Mouse (Mus musculus) intestine, postnatal 0 days (tissue): ENCODE measurements at regions not wholly inside any gene's neighbourhood (a gene's known extent, or its start where the extent isn't known, plus 50 kb on each side); places are given as distances from the start of the nearest gene placed in this dataset.

Source experiments
- ATAC-seq: fragments of 200-750 bp; cut with Nextera tagmentation; 2 replicates; pipeline ENCODE4 v1.8.0; 2017; ENCODE audit warnings: mild to moderate bottlenecking, moderate TSS enrichment, moderate library complexity
- H3K27ac ChIP-seq: fragments of 300-500 bp; sonication (generic); 2 replicates; pipeline ENCODE4 v1.5.1; 2014; ENCODE audit warnings: mild to moderate bottlenecking, low read depth, low read length, moderate library complexity
- H3K27me3 ChIP-seq: fragments of 300-500 bp; sonication (generic); replicated peaks from 2 replicates; pipeline ENCODE4 v1.6.1; 2014; ENCODE audit warnings: low read length, mixed read lengths; ENCODE audit not compliant: control insufficient read depth, insufficient read depth
- H3K36me3 ChIP-seq: fragments of 300-500 bp; sonication (generic); 2 replicates; pipeline ENCODE4 v1.6.1; 2014; ENCODE audit warnings: mild to moderate bottlenecking, moderate library complexity; ENCODE audit not compliant: control insufficient read depth, insufficient read depth
- H3K4me1 ChIP-seq: fragments of 300-500 bp; sonication (generic); replicated peaks from 2 replicates; pipeline ENCODE4 v1.6.1; 2014; ENCODE audit warnings: antibody characterized with exemption, low read length, mixed read lengths; ENCODE audit not compliant: control insufficient read depth, insufficient read depth
- H3K4me2 ChIP-seq: fragments of 300-500 bp; sonication (generic); replicated peaks from 2 replicates; pipeline ENCODE4 v1.6.1; 2014; ENCODE audit warnings: low read depth, mild to moderate bottlenecking, moderate library complexity
- H3K4me3 ChIP-seq: fragments of 300-500 bp; sonication (generic); 2 replicates; pipeline ENCODE4 v1.5.1; 2014; ENCODE audit warnings: low read depth, low read length
- H3K9ac ChIP-seq: fragments of 300-500 bp; sonication (generic); 2 replicates; pipeline ENCODE4 v1.6.1; 2014; ENCODE audit warnings: mild to moderate bottlenecking, low read depth, low read length
- H3K9me3 ChIP-seq: fragments of 300-500 bp; sonication (generic); 2 replicates; pipeline ENCODE4 v1.6.1; 2016; ENCODE audit warnings: mixed run types; ENCODE audit not compliant: control insufficient read depth
- CTCF ChIP-seq: sonication (generic); IDR thresholded peaks from 2 replicates; pipeline ENCODE4 v1.5.1; 2016; ENCODE audit warnings: low read depth, mild to moderate bottlenecking, control low read depth, antibody characterized with exemption, moderate library complexity
- WGBS: fragments of 180-500 bp; shearing (Covaris S2); extraction: QIAGEN DNeasy Blood & Tissue Kit; methylation state at CpG from one replicate; pipeline ENCODE4 v1.1.7; 2014; 5-methylcytosine and 5-hydroxymethylcytosine counted together

DNA sequence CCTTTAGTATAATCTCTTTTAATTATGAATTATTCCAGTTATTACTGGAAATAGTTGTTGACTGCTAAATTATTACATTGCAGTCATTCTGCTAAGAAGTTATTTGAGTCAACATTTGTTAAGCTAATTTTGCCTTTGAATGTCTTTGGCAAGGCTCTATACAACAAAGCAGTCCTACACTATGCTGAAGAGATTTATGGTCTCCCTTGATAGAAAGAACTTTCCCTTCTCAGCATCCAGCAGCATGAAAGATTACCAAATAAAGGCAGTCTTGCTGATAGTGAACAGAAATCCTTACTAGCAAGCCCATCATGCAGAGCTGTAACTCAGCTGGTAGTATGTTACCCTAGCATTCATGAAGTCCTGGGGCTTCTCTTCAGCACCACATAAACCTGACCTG, 1419.4 kb upstream of the Dsel start:
- ATAC-seq: no peak
- Histone ChIP-seq H3K4me2 (no peak overlapping the region), H3K9me3 (no peaks in the 10 kb centered on the region), H3K4me1 (no peaks in the 10 kb centered on the region), H3K36me3 (no peaks in the 10 kb centered on the region), H3K27me3 (no peaks in the 10 kb centered on the region), H3K27ac (no peak overlapping the region), H3K4me3 (no peak overlapping the region), H3K9ac (no peak overlapping the region)
- TF ChIP-seq CTCF: no peak

DNA sequence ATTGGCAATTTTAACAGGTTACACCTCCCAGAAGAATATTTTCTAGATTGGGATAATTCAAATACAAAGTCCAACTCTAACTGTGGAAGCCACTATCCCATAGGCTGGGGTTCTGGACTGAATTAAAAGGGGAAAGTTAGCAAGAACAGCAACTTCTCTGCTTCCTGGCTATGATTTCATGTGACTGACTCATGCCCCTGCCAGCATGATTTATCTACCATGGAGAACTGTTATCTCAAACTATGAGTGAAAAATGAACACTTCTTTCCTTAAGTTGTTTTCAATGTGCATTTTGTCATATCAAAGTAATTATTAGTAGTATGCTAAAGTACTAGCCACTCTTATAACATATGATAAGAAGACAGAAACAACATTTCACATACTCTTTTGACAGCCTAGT, 1394.7 kb upstream of the Dsel start:
- H3K9ac ChIP-seq: no peak overlapping the region
- TF ChIP-seq CTCF: no peak

DNA sequence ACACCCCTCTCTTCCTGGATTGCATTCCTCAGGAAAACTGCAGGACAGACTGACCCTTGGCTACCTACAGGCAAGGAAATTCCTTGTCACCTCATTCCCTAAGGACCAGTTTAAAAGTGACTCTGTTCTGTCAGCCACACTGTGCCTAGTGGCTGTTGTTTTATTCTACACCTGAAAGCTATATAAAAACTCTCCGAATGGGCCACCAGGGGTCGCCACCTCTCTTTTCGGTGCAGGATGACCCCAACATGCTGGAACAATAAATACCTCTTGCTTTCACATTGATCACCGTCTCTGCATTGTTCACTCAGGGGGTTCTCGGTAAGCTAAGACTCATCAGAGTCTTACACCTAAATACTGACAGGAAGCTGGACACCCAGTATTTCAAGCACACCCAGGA, 1382.6 kb upstream of the Dsel start:
- WGBS: 77% methylated on average over 5 of the region's 5 CpGs
- Histone ChIP-seq H3K4me3 (no peak overlapping the region), H3K9me3 (0 out of 2 replicates have a peak, but pooled peaks cover 3% of the 10 kb centered on the region), H3K9ac (no peak overlapping the region), H3K4me2 (no peak overlapping the region), H3K4me1 (no peaks in the 10 kb centered on the region), H3K36me3 (no peaks in the 10 kb centered on the region), H3K27ac (no peak overlapping the region), H3K27me3 (no peaks in the 10 kb centered on the region)
- ATAC-seq: no peak
- TF ChIP-seq CTCF: peak; percentile 56

More for the DNA sequence above, 1394.7 kb upstream of the Dsel start:
- ATAC-seq: no peak
- no peaks in the 10 kb centered on the region for H3K9me3 ChIP-seq
- H3K4me2 ChIP-seq: no peak overlapping the region
- no peaks in the 10 kb centered on the region for H3K36me3 ChIP-seq
- no peaks in the 10 kb centered on the region for H3K27me3 ChIP-seq
- no peak overlapping the region for H3K27ac ChIP-seq
- H3K4me3 ChIP-seq: no peak overlapping the region
- no peaks in the 10 kb centered on the region for H3K4me1 ChIP-seq

DNA sequence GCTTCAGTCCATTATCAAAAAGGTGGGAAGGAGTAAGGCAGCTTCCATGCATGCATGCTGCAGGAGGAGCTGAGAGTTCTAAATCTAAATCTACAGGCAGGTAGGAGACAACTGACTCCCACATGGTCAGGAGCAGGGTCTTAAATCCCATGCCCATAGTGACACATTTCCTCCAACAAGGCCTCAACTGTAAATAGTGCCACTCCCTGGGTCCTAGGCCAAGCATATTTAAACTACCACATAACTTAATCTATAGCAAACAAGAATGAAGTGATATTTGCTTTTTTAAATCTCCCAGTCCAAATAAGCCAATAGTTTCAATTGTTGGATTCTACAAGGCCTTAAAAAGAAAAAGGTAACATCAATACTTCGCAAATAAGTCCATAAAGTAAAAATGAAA, 1345.4 kb upstream of the Dsel start:
- Histone ChIP-seq H3K4me1 (no peaks in the 10 kb centered on the region), H3K27me3 (no peaks in the 10 kb centered on the region), H3K4me3 (no peak overlapping the region), H3K27ac (no peak overlapping the region), H3K36me3 (no peaks in the 10 kb centered on the region), H3K9me3 (no peaks in the 10 kb centered on the region), H3K9ac (no peak overlapping the region), H3K4me2 (no peak overlapping the region)
- 62% methylated on average over 1 of the region's 1 CpGs for WGBS
- ATAC-seq: no peak
- TF ChIP-seq CTCF: no peak

DNA sequence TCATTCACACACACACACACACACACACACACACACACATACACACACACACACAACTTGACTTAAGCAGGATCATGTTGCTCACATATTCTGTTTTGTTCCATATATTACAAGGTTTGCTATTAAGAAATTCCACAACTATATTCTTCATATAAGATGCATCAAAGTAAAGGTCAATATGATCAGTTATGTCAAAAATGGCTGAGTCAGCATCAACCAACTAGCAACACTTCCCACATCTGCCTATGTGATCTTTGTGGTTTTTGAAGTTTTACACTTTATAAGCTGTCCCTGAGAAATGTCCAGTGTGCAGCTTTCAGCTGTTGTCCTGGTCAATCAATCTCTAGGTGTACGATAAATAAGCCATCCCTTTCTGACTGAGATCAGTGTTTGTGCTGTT, 1339.3 kb upstream of the Dsel start:
- 89% methylated on average over 1 of the region's 1 CpGs for WGBS

DNA sequence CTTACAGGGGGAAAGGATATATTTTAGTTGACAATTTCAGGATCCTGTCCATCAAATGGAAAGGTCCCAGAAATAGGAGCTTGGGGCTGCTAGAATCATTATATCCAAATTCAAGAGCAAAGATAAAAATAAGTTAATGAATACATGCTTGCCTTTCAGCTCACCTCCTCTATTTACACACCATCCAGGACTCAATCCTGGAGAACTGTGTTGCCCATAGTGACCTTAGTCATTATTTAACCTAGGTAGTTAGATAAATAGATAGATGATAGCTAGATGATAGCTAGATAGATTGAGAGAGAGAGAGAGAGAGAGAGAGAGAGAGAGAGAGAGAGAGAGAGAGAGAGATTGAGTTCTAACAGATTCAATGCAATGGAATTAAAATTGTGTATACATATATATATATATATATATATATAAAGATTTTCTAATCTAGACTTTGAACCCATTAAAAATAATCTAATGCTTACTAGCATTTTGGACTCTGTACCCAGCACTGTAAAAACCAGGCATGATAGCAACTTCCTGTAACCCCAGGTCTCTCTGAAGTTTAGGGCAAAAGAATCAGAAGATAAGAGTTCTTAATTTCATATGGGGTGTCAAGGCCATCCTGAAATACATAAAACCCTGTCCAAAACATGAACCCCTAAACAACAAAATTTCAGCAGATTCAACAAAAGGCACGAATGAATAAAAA, 1329.5 kb upstream of the Dsel start:
- Histone ChIP-seq H3K36me3 (no peaks in the 10 kb centered on the region), H3K4me3 (no peak overlapping the region), H3K27me3 (no peaks in the 10 kb centered on the region), H3K9ac (no peak overlapping the region), H3K9me3 (no peaks in the 10 kb centered on the region), H3K27ac (no peak overlapping the region), H3K4me2 (no peak overlapping the region), H3K4me1 (no peaks in the 10 kb centered on the region)
- TF ChIP-seq CTCF: no peak
- 70% methylated on average over 1 of the region's 1 CpGs for WGBS
- ATAC-seq: peak; percentile 83

More for the DNA sequence above, 1339.3 kb upstream of the Dsel start:
- ATAC-seq: no peak
- Histone ChIP-seq H3K4me1 (no peaks in the 10 kb centered on the region), H3K9ac (no peak overlapping the region), H3K27me3 (no peaks in the 10 kb centered on the region), H3K27ac (no peak overlapping the region), H3K4me3 (no peak overlapping the region), H3K4me2 (no peak overlapping the region), H3K9me3 (no peaks in the 10 kb centered on the region), H3K36me3 (no peaks in the 10 kb centered on the region)
- no peak for TF ChIP-seq CTCF

DNA sequence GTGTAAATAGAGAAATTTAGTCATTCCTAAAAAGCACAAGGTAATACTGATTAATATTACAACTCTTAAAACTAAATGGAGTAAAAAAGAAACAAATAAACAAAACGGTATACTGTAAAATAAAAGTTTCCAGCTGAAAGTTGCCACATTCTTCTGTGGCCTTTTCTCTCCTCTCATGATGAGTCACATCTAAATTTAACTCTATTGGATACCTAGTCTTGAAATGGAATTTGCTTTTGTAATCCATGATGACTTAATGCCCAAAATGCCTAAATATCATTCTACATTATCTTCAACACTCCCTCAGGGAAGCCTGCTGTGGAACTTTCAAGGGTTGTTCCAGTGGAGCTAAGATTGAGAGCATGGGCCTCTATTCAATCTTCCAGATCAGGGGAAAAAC, 1298.5 kb upstream of the Dsel start:
- no peaks in the 10 kb centered on the region for H3K4me1 ChIP-seq
- H3K4me3 ChIP-seq: no peak overlapping the region
- no peak for ATAC-seq
- H3K27me3 ChIP-seq: no peaks in the 10 kb centered on the region
- H3K9me3 ChIP-seq: no peaks in the 10 kb centered on the region
- H3K9ac ChIP-seq: no peak overlapping the region
- no peak overlapping the region for H3K27ac ChIP-seq
- 81% methylated on average over 1 of the region's 1 CpGs for WGBS
- TF ChIP-seq CTCF: no peak
- no peak overlapping the region for H3K4me2 ChIP-seq
- no peaks in the 10 kb centered on the region for H3K36me3 ChIP-seq
